Mouse (Mus musculus): ENCODE results near the gene Pkp4. TPM values are rescaled to one million over a fixed set of nuclear protein-coding genes. Genes with fewer than 3 reads are reported as not detected.

Gene Pkp4
- polyA plus RNA-seq, 1 experiment from 2014 or later = 33.6 TPM

DNA sequence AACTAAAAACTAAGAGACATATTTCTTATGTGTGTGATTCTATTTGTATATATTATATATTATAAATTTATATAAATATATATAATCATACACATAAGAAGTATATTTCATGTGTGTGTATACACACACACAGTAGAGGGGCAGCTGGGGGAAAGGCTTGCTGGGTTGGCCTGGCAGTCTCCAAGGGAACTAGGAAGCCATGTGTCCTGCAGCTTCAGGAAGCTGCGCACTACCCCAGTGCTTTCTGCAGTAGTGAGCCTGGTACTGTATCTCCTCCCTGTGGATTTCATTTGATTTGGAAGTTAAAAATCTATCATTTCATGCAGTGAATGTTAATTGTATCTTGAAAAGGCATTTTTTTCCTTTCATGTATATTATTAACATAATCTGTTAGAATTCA lies 180.2 kb downstream of the Pkp4 start:
- WGBS = 95% methylated on average over 1 of the region's 1 CpGs
- H3K27me3 ChIP-seq (ENCODE audit: control insufficient read depth, insufficient read depth, low read length) = no peaks in the 10 kb centered on the region
- H3K4me3 ChIP-seq (ENCODE audit: low read depth, low read length) = no peak overlapping the region
- no peaks in the 10 kb centered on the region for H3K9me3 ChIP-seq (ENCODE audit: control insufficient read depth, low read length)
- no peak overlapping the region for H3K9ac ChIP-seq (replicated peaks; ENCODE audit: low read depth, low read length)
- H3K4me1 ChIP-seq (ENCODE audit: control insufficient read depth, insufficient read depth, low read length) = no peaks in the 10 kb centered on the region
- no peak overlapping the region for H3K4me2 ChIP-seq (ENCODE audit: low read depth, low read length)
- no peak for ATAC-seq (ENCODE audit: low read depth)
- peaks cover 12% of the 10 kb centered on the region for H3K36me3 ChIP-seq (ENCODE audit: control insufficient read depth, insufficient read depth, low read length)
- H3K27ac ChIP-seq (ENCODE audit: low read depth, low read length) = no peak overlapping the region

DNA sequence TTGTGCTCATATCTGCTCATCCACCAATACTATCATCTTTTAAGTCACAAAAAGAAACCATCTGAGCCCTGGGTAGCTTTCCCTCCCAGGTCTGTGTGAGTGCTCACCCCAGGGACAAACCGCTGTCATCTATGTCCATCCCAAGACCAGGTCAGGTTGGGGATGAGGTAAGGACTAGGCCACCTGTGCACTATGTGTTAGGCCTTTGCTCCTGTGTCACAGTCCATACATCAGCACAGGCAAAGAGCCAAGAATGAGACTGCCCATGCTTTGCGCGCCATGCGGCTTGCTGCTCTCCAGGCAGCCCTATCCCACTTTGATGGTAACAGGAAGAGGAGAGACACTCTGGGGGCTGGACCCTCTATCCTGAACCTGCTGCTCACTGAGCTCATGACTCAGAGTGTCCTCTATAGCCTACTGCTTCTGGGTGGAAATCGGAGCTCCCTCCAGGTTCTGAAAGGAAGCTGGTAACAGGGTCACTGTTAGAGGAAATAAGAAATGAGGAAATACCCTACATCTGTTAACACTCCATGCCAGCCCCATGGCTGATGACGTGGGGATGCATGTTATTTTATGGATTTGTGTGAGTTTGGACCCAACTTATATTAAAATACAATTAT lies 182.1 kb downstream of the Pkp4 start:
- Histone ChIP-seq H3K9me3 (ENCODE audit: control insufficient read depth, low read length) (no peaks in the 10 kb centered on the region), H3K4me2 (ENCODE audit: low read depth, low read length) (no peak overlapping the region), H3K36me3 (ENCODE audit: control insufficient read depth, insufficient read depth, low read length) (peaks cover 12% of the 10 kb centered on the region), H3K4me1 (ENCODE audit: control insufficient read depth, insufficient read depth, low read length) (no peaks in the 10 kb centered on the region), H3K27me3 (ENCODE audit: control insufficient read depth, insufficient read depth, low read length) (no peaks in the 10 kb centered on the region), H3K4me3 (ENCODE audit: low read depth, low read length) (no peak overlapping the region), H3K9ac (replicated peaks; ENCODE audit: low read depth, low read length) (no peak overlapping the region), H3K27ac (ENCODE audit: low read depth, low read length) (no peak overlapping the region)
- no peak for ATAC-seq (ENCODE audit: low read depth)
- 95% methylated on average over 6 of the region's 6 CpGs for WGBS

DNA sequence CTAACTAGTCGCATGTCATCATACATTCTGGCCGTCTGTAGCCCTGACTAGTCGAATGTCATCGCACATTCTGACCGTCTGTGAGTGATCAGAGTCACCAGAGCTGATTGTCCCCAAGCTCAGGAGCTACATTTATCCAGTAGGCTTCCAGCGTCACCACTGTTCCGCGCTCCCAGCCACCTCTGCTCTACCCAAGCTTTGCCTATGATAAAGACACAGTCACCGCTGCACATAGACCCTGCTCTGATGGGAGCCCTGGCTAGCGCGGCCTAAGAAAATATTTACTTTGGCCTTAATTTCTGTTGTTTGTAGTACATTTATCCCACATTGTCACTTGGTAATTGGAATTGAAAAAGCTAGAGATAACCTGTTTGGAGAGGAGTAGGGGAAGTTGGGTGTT lies 183.2 kb downstream of the Pkp4 start:
- Histone ChIP-seq H3K4me2 (ENCODE audit: low read depth, low read length) (no peak overlapping the region), H3K9ac (replicated peaks; ENCODE audit: low read depth, low read length) (no peak overlapping the region), H3K4me1 (ENCODE audit: control insufficient read depth, insufficient read depth, low read length) (no peaks in the 10 kb centered on the region), H3K27me3 (ENCODE audit: control insufficient read depth, insufficient read depth, low read length) (no peaks in the 10 kb centered on the region), H3K9me3 (ENCODE audit: control insufficient read depth, low read length) (no peaks in the 10 kb centered on the region), H3K27ac (ENCODE audit: low read depth, low read length) (no peak overlapping the region), H3K36me3 (ENCODE audit: control insufficient read depth, insufficient read depth, low read length) (peaks cover 12% of the 10 kb centered on the region), H3K4me3 (ENCODE audit: low read depth, low read length) (no peak overlapping the region)
- 96% methylated on average over 11 of the region's 11 CpGs for WGBS
- ATAC-seq (ENCODE audit: low read depth) = no peak

DNA sequence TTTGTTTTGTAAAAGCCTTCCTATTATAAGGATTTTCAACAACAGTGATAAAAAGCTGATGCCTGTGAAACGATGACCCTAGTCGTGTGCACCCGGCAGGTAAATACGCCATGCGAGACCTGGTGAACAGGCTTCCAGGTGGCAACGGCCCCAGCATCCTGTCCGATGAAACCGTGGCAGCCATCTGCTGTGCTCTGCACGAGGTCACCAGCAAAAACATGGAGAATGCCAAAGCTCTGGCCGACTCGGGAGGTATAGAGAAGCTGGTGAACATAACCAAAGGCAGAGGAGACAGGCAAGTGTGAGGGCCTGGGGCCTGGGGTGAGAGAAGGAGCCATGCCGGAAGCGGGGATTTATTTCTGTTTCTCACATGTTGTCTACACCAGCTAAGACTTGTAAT lies 184.0 kb downstream of the Pkp4 start:
- H3K4me3 ChIP-seq (ENCODE audit: low read depth, low read length) = no peak overlapping the region
- H3K9ac ChIP-seq (replicated peaks; ENCODE audit: low read depth, low read length) = no peak overlapping the region
- H3K27ac ChIP-seq (ENCODE audit: low read depth, low read length) = no peak overlapping the region
- no peak overlapping the region for H3K4me2 ChIP-seq (ENCODE audit: low read depth, low read length)
- ATAC-seq (ENCODE audit: low read depth) = no peak
- WGBS = 97% methylated on average over 13 of the region's 13 CpGs
- no peaks in the 10 kb centered on the region for H3K27me3 ChIP-seq (ENCODE audit: control insufficient read depth, insufficient read depth, low read length)
- no peaks in the 10 kb centered on the region for H3K9me3 ChIP-seq (ENCODE audit: control insufficient read depth, low read length)
- peaks cover 8% of the 10 kb centered on the region for H3K36me3 ChIP-seq (ENCODE audit: control insufficient read depth, insufficient read depth, low read length)
- H3K4me1 ChIP-seq (ENCODE audit: control insufficient read depth, insufficient read depth, low read length) = no peaks in the 10 kb centered on the region

DNA sequence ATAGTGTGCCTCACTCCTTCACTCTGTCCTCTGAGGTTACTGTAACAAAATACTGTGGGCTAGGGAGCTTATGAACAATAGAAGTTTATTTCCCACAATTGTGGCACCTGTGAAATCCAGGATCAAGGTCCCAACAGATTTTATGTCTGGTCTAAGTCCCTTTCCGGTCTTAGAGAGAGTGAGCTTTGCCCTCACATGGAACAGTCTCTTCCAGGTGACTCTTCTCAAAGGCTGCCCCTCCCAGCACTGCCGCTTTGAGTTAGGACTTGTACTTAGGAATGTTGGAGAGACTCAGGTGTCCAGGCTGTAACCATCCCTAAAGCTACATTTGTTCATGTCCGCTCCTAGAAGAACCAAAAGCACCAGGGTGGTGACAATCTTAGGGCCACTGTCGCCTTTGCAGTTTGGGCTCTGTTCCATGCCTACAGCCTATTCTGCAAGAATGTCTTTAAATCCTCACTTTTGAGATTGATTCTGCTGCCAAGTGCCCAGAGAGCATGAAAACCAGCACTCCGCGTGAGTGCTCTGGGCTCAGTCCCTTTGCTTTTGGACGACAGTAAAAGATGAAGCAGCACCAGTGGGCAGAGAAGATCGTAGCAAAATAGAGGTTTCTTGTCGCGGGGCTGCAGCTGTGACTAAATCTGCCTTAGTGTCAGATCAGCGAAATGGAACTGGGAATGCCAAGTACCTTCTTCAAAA lies 184.6 kb downstream of the Pkp4 start:
- Histone ChIP-seq H3K4me2 (ENCODE audit: low read depth, low read length) (no peak overlapping the region), H3K36me3 (ENCODE audit: control insufficient read depth, insufficient read depth, low read length) (peaks cover 8% of the 10 kb centered on the region), H3K9me3 (ENCODE audit: control insufficient read depth, low read length) (no peaks in the 10 kb centered on the region), H3K27ac (ENCODE audit: low read depth, low read length) (no peak overlapping the region), H3K4me1 (ENCODE audit: control insufficient read depth, insufficient read depth, low read length) (no peaks in the 10 kb centered on the region), H3K4me3 (ENCODE audit: low read depth, low read length) (no peak overlapping the region), H3K9ac (replicated peaks; ENCODE audit: low read depth, low read length) (no peak overlapping the region), H3K27me3 (ENCODE audit: control insufficient read depth, insufficient read depth, low read length) (no peaks in the 10 kb centered on the region)
- ATAC-seq (ENCODE audit: low read depth) = no peak
- WGBS = 92% methylated on average over 11 of the region's 11 CpGs

DNA sequence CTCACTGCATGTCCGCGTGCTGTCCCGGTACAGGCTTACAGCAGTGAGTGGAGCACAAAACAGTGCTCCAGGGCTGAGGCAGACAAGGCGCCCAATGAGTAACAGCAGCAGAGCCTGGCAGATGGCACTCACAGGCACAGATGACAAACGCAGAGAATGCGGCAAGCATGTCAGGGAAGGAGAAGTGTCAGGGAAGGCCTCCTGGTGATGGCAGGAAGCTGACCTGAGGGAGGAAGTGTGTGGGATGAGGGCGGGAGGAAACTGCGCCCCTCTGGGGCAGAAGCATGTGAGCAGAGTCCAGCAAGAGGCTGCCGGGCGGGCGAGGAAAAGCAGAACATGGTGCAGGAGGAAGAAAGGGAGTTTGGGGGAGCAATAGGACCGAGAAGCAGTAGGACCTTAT lies 185.8 kb downstream of the Pkp4 start:
- H3K27ac ChIP-seq (ENCODE audit: low read depth, low read length) = no peak overlapping the region
- H3K4me1 ChIP-seq (ENCODE audit: control insufficient read depth, insufficient read depth, low read length) = peaks cover 5% of the 10 kb centered on the region
- no peaks in the 10 kb centered on the region for H3K27me3 ChIP-seq (ENCODE audit: control insufficient read depth, insufficient read depth, low read length)
- no peak overlapping the region for H3K4me2 ChIP-seq (ENCODE audit: low read depth, low read length)
- H3K36me3 ChIP-seq (ENCODE audit: control insufficient read depth, insufficient read depth, low read length) = peaks cover 8% of the 10 kb centered on the region
- no peak overlapping the region for H3K4me3 ChIP-seq (ENCODE audit: low read depth, low read length)
- no peak overlapping the region for H3K9ac ChIP-seq (replicated peaks; ENCODE audit: low read depth, low read length)
- WGBS = 84% methylated on average over 12 of the region's 12 CpGs
- no peak for ATAC-seq (ENCODE audit: low read depth)
- no peaks in the 10 kb centered on the region for H3K9me3 ChIP-seq (ENCODE audit: control insufficient read depth, low read length)

DNA sequence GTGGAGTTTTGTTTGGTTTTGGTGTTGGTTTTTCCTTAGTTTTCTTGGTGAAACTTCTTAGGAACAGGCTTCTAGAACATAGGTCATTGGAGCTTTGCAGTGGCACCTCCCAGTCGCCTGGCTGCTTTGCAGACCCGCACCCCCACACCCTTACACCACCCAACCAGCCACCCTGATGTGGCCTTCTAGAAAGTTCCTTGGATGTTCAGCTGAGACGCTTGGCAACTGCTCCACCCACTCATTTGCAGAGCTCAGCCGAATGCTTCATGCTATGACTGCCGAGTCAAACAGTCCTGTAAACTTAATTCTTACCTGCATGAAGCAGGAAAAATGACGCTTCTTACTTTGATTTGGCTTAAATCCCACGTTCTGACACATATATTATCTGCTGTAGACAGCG lies 187.9 kb downstream of the Pkp4 start:
- Histone ChIP-seq H3K27me3 (ENCODE audit: control insufficient read depth, insufficient read depth, low read length) (no peaks in the 10 kb centered on the region), H3K27ac (ENCODE audit: low read depth, low read length) (no peak overlapping the region), H3K4me2 (ENCODE audit: low read depth, low read length) (no peak overlapping the region), H3K9me3 (ENCODE audit: control insufficient read depth, low read length) (no peaks in the 10 kb centered on the region), H3K4me3 (ENCODE audit: low read depth, low read length) (no peak overlapping the region), H3K4me1 (ENCODE audit: control insufficient read depth, insufficient read depth, low read length) (peaks cover 9% of the 10 kb centered on the region), H3K9ac (replicated peaks; ENCODE audit: low read depth, low read length) (no peak overlapping the region), H3K36me3 (ENCODE audit: control insufficient read depth, insufficient read depth, low read length) (peaks cover 4% of the 10 kb centered on the region; the same call in 1 of the 2 replicates)
- no peak for ATAC-seq (ENCODE audit: low read depth)
- WGBS = 83% methylated on average over 8 of the region's 8 CpGs

DNA sequence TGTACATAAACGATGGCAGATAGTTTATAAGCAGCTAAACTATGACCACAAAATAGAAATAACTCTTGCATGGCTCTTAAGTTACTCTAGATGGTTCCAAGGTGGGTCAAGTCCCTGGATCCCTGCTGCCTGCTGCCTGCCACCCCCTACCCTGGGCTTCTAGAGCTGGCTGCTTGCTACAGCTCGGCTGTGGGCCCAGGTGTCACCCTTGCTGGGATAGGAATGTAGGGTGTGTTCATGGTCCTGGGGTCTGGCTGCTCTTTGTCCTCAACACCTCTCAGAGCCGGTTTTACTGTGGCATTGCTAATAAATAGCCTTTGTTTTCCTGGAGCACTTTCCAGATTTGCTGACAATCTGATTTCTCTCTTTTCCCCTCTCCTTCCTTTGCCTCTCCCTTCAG lies 189.4 kb downstream of the Pkp4 start:
- no peak overlapping the region for H3K27ac ChIP-seq (ENCODE audit: low read depth, low read length)
- H3K4me3 ChIP-seq (ENCODE audit: low read depth, low read length) = no peak overlapping the region
- 48% methylated on average over 3 of the region's 3 CpGs for WGBS

DNA sequence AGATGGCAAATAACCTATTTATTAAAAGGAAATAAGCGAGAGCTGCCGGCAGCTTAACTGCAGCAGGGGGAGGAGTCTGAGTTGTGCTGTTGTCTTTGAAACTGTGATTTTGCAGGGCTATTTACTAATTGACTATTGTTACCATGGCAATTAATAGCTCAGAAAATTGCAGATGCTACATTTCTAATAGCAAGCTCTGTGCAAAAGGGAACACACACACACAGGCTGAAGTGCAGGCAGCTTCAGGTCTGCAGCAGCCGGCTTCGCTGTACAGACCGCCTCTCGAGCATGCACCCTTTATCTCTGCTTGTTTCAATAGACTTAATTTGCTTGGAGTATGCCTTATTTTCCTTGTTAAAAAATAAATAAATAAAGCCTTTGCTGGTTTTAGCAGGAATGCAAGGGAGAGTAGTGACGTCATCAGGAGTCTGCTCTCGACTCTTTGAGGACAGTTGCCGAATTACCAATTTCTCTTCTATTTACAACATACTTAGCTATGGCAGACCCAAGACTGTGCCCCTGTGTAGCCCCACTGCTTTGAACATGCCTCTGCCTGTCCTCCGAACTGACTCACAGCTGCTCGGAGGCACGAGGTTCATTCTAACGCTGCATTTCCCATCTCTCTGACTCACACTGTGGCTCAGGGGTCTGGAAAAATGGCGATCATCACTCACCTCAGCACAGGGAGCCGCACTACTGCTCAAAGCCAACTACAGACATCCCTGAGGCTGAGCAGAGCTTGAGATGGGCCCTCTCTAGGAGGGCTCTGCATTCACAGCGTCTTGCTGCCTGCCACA lies 190.9 kb downstream of the Pkp4 start:
- Histone ChIP-seq H3K4me3 (ENCODE audit: low read depth, low read length) (no peak overlapping the region), H3K27me3 (ENCODE audit: control insufficient read depth, insufficient read depth, low read length) (no peaks in the 10 kb centered on the region), H3K27ac (ENCODE audit: low read depth, low read length) (peak overlapping the region; percentile 68), H3K4me2 (ENCODE audit: low read depth, low read length) (no peak overlapping the region), H3K9me3 (ENCODE audit: control insufficient read depth, low read length) (no peaks in the 10 kb centered on the region), H3K36me3 (ENCODE audit: control insufficient read depth, insufficient read depth, low read length) (peaks cover 6% of the 10 kb centered on the region; the same call in 1 of the 2 replicates), H3K9ac (replicated peaks; ENCODE audit: low read depth, low read length) (no peak overlapping the region), H3K4me1 (ENCODE audit: control insufficient read depth, insufficient read depth, low read length) (peaks cover 9% of the 10 kb centered on the region)
- ATAC-seq (ENCODE audit: low read depth) = peak; percentile 83
- WGBS = 51% methylated on average over 16 of the region's 16 CpGs

More for the DNA sequence above, 189.4 kb downstream of the Pkp4 start:
- Histone ChIP-seq H3K4me1 (ENCODE audit: control insufficient read depth, insufficient read depth, low read length) (peaks cover 9% of the 10 kb centered on the region), H3K27me3 (ENCODE audit: control insufficient read depth, insufficient read depth, low read length) (no peaks in the 10 kb centered on the region), H3K4me2 (ENCODE audit: low read depth, low read length) (no peak overlapping the region), H3K9ac (replicated peaks; ENCODE audit: low read depth, low read length) (no peak overlapping the region), H3K9me3 (ENCODE audit: control insufficient read depth, low read length) (no peaks in the 10 kb centered on the region), H3K36me3 (ENCODE audit: control insufficient read depth, insufficient read depth, low read length) (peaks cover 6% of the 10 kb centered on the region; the same call in 1 of the 2 replicates)
- ATAC-seq (ENCODE audit: low read depth) = no peak

All from neural tube, embryonic 14.5 days (tissue).